Mouse (Mus musculus) midbrain, postnatal 0 days (tissue): ENCODE results near the gene Intu. TPM values are rescaled to one million over a fixed set of nuclear protein-coding genes. Genes with fewer than 3 reads are reported as not detected.
A peak's percentile ranks its signal among the peaks of the same experiment; 100 is the strongest.

Source experiments
- ATAC-seq: fragments of 200-750 bp; cut with Nextera tagmentation; 2 replicates; pipeline ENCODE4 v1.8.0; 2017; ENCODE audit warnings: moderate number of reproducible peaks, mild to moderate bottlenecking, moderate TSS enrichment, moderate library complexity; ENCODE audit not compliant: low FRiP score
- DNase-seq: peaks from one replicate; pipeline ENCODE4 v3.0.0-alpha.2; 2015; ENCODE audit warnings: low spot score
- H3K27ac ChIP-seq: fragments of 300-500 bp; sonication (generic); 2 replicates; pipeline ENCODE4 v1.5.1; 2014; ENCODE audit warnings: low read depth, mild to moderate bottlenecking, low read length, mixed read lengths
- H3K27me3 ChIP-seq: fragments of 300-500 bp; sonication (generic); 2 replicates; pipeline ENCODE4 v1.6.1; 2014; ENCODE audit warnings: low read length, control low read depth, mixed read lengths; ENCODE audit not compliant: insufficient read depth
- H3K36me3 ChIP-seq: fragments of 300-500 bp; sonication (generic); 2 replicates; pipeline ENCODE4 v1.6.1; 2014; ENCODE audit warnings: low read length, control low read depth, mixed read lengths; ENCODE audit not compliant: insufficient read depth
- H3K4me1 ChIP-seq: fragments of 300-500 bp; sonication (generic); 2 replicates; pipeline ENCODE4 v1.6.1; 2014; ENCODE audit warnings: mild to moderate bottlenecking, control low read depth, antibody characterized with exemption, low read length, mixed read lengths; ENCODE audit not compliant: insufficient read depth
- H3K4me2 ChIP-seq: fragments of 300-500 bp; sonication (generic); 2 replicates; pipeline ENCODE4 v1.6.1; 2014; ENCODE audit warnings: low read depth, mild to moderate bottlenecking, low read length, mixed read lengths; ENCODE audit not compliant: poor library complexity, severe bottlenecking
- H3K4me3 ChIP-seq: fragments of 300-500 bp; sonication (generic); 2 replicates; pipeline ENCODE4 v1.5.1; 2014; ENCODE audit warnings: low read depth, mild to moderate bottlenecking, low read length, moderate library complexity
- H3K9ac ChIP-seq: fragments of 300-500 bp; sonication (generic); replicated peaks from 2 replicates; pipeline ENCODE4 v1.6.1; 2014; ENCODE audit warnings: mild to moderate bottlenecking, low read length, moderate library complexity, mixed read lengths; ENCODE audit not compliant: poor library complexity, severe bottlenecking
- H3K9me3 ChIP-seq: fragments of 300-500 bp; sonication (generic); 2 replicates; pipeline ENCODE4 v1.6.1; 2016; ENCODE audit warnings: low read length, control low read depth
- CTCF ChIP-seq: IDR thresholded peaks from 2 replicates; pipeline ENCODE4 v1.5.1; 2016; ENCODE audit warnings: antibody characterized with exemption, mild to moderate bottlenecking
- WGBS: fragments of 180-500 bp; shearing (Covaris S2); extraction: QIAGEN DNeasy Blood & Tissue Kit; methylation state at CpG from one replicate; pipeline ENCODE4 v1.1.7; 2014; 5-methylcytosine and 5-hydroxymethylcytosine counted together
- polyA plus RNA-seq: library from polyadenylated mRNA; unstranded; fragments of >200 nt; fragmentation: Nextera tagmentation; extraction: Ambion mirVana; gene quantifications from 2 replicates; pipeline ENCODE4 v1.2.1, GENCODE M21; 2015
- total RNA-seq: library from RNA; depleted of rRNA; stranded (reverse); fragments of >200 nt; gene quantifications from 2 replicates; pipeline ENCODE4 v1.2.3, GENCODE M21; 2014; rRNA removed

The Intu gene
- total RNA-seq: 6.7 and 7.6 TPM in 2 replicates
- polyA plus RNA-seq: 2.5 TPM in 2 replicates

GRCm38 (mm10) chr3:40531286-40532141, at the start of gene Intu:
Gene Intu (plus strand): TSS chr3:40531286.
- 0 out of 2 replicates have a peak, but pooled peaks cover 7% of the 10 kb centered on the region for H3K27me3 ChIP-seq
- H3K4me2 ChIP-seq: peak within 1 kb of the TSS; percentile 99
- DNase-seq (peak; percentile 24), ATAC-seq (peak; percentile 74)
- under 1% methylated on average over 54 of the region's 54 CpGs for WGBS
- TF ChIP-seq CTCF: peak; percentile 53
- peak within 1 kb of the TSS; percentile 53 for H3K4me3 ChIP-seq
- H3K4me1 ChIP-seq: peaks cover 5% of the 10 kb centered on the region; the same call in 1 of the 2 replicates
- no peak within 1 kb of the TSS for H3K27ac ChIP-seq
- H3K36me3 ChIP-seq: no peaks in the 10 kb centered on the region
- peak within 1 kb of the TSS; percentile 52 for H3K9ac ChIP-seq
- no peaks in the 10 kb centered on the region for H3K9me3 ChIP-seq

DNA sequence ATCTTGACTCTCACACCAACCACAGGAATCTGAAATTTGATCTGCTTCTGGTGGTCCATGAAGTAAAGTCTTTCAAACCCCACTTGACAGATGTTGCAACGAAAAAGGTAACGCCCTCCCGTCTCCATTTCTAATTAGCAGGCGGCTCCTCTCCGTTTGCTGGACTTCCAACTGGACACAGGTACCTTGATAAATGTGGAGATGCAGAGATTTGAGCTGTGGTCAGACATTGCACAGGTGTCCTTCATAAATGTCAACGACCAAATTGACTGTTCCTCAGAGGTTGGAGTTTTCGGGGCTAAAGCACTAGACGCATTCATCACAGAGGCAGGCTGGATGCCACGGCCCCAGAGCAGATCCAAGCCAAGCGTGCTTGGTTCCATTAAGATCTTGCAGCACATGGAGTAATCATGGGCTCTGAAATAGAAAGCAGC, 47.8 kb upstream of the Intu start:
- no peak overlapping the region for H3K27ac ChIP-seq

GRCm38 (mm10) chr3:40487381-40487780, 43.7 kb upstream of the Intu start:
- Histone ChIP-seq H3K4me3 (no peak overlapping the region), H3K27ac (no peak overlapping the region), H3K9me3 (no peaks in the 10 kb centered on the region), H3K27me3 (no peaks in the 10 kb centered on the region), H3K9ac (no peak overlapping the region), H3K4me1 (no peaks in the 10 kb centered on the region), H3K36me3 (no peaks in the 10 kb centered on the region), H3K4me2 (no peak overlapping the region)
- WGBS: 83% methylated on average over 4 of the region's 4 CpGs
- no peak for DNase-seq
- ATAC-seq: no peak
- TF ChIP-seq CTCF: no peak

More for the DNA sequence above, 47.8 kb upstream of the Intu start:
- H3K36me3 ChIP-seq: no peaks in the 10 kb centered on the region
- H3K9me3 ChIP-seq: no peaks in the 10 kb centered on the region
- H3K4me1 ChIP-seq: no peaks in the 10 kb centered on the region
- DNase-seq: no peak
- WGBS: 79% methylated on average over 10 of the region's 10 CpGs
- no peak overlapping the region for H3K9ac ChIP-seq
- ATAC-seq: no peak
- no peak overlapping the region for H3K4me2 ChIP-seq
- no peaks in the 10 kb centered on the region for H3K27me3 ChIP-seq
- no peak for TF ChIP-seq CTCF
- no peak overlapping the region for H3K4me3 ChIP-seq

- Histone ChIP-seq H3K4me2 (no peak overlapping the region), H3K36me3 (no peaks in the 10 kb centered on the region), H3K9me3 (no peaks in the 10 kb centered on the region), H3K4me1 (no peaks in the 10 kb centered on the region), H3K27ac (no peak overlapping the region), H3K9ac (no peak overlapping the region), H3K4me3 (no peak overlapping the region), H3K27me3 (no peaks in the 10 kb centered on the region)
- peak; percentile 29 for TF ChIP-seq CTCF
- ATAC-seq (no peak), DNase-seq (no peak)
- WGBS: 81% methylated on average over 3 of the region's 3 CpGs
Observed at GRCm38 (mm10) chr3:40491742-40492141, 39.3 kb upstream of the Intu start.

- Histone ChIP-seq H3K36me3 (no peaks in the 10 kb centered on the region), H3K4me3 (no peak overlapping the region), H3K27ac (no peak overlapping the region), H3K4me1 (no peaks in the 10 kb centered on the region), H3K4me2 (no peak overlapping the region), H3K9ac (no peak overlapping the region), H3K9me3 (no peaks in the 10 kb centered on the region), H3K27me3 (no peaks in the 10 kb centered on the region)
- DNase-seq: no peak
- TF ChIP-seq CTCF: peak; percentile 44
- no peak for ATAC-seq
- WGBS: 88% methylated on average over 3 of the region's 3 CpGs
Observed at GRCm38 (mm10) chr3:40498898-40499297, 32.2 kb upstream of the Intu start.

GRCm38 (mm10) chr3:40500157-40500808, 30.8 kb upstream of the Intu start:
- Histone ChIP-seq H3K4me1 (no peaks in the 10 kb centered on the region), H3K9ac (no peak overlapping the region), H3K9me3 (no peaks in the 10 kb centered on the region), H3K36me3 (no peaks in the 10 kb centered on the region), H3K27ac (no peak overlapping the region), H3K27me3 (no peaks in the 10 kb centered on the region), H3K4me3 (no peak overlapping the region), H3K4me2 (no peak overlapping the region)
- ATAC-seq (no peak), DNase-seq (no peak)
- WGBS: 93% methylated on average over 8 of the region's 8 CpGs
- TF ChIP-seq CTCF: no peak
